Mouse (Mus musculus) liver, embryonic 14.5 days (tissue): ENCODE results near the gene Gm10135. TPM values are rescaled to one million over a fixed set of nuclear protein-coding genes. Genes with fewer than 3 reads are reported as not detected.

Experiments
- ATAC-seq: fragments of 200-750 bp; cut with Nextera tagmentation; 2 replicates; pipeline ENCODE4 v1.8.0; 2017; ENCODE audit warnings: moderate number of reproducible peaks, mild to moderate bottlenecking, moderate library complexity; ENCODE audit not compliant: insufficient read depth
- DNase-seq, 3 experiments: peaks; one replicate each; pipeline ENCODE4 v3.0.0-alpha.2; 2012 to 2013; ENCODE audit warnings: low read depth in 3 of 3, low spot score in 3 of 3
- H3K27ac ChIP-seq: fragments of 300-500 bp; sonication (generic); 2 replicates; pipeline ENCODE4 v1.5.1; 2014; ENCODE audit warnings: moderate library complexity, mild to moderate bottlenecking, control low read depth, inconsistent platforms
- H3K27me3 ChIP-seq: fragments of 300-500 bp; sonication (generic); 2 replicates; pipeline ENCODE4 v1.6.1; 2014; ENCODE audit warnings: mild to moderate bottlenecking, low read length, moderate library complexity; ENCODE audit not compliant: control insufficient read depth, insufficient read depth
- H3K36me3 ChIP-seq: fragments of 300-500 bp; sonication (generic); replicated peaks from 2 replicates; pipeline ENCODE4 v1.6.1; 2014; ENCODE audit warnings: low read depth; ENCODE audit not compliant: control insufficient read depth, insufficient read depth
- H3K4me1 ChIP-seq, 2 experiments: fragments of 200-500 bp in 1 of 2; fragments of 300-500 bp in 1 of 2; sonication (generic) in 1 of 2; replicated peaks; 2 replicates each; pipeline ENCODE4 v1.6.1; 2012 to 2014; ENCODE audit warnings: antibody characterized with exemption in 1 of 2, inconsistent platforms in 1 of 2, low read length in 1 of 2; ENCODE audit not compliant: control insufficient read depth in 2 of 2, insufficient read depth in 2 of 2
- H3K4me2 ChIP-seq: fragments of 300-500 bp; sonication (generic); 2 replicates; pipeline ENCODE4 v1.6.1; 2014; ENCODE audit warnings: low read depth, mild to moderate bottlenecking, control low read depth, moderate library complexity
- H3K4me3 ChIP-seq, 2 experiments: fragments of 200-500 bp in 1 of 2; fragments of 300-500 bp in 1 of 2; sonication (generic) in 1 of 2; 2 replicates each; pipeline ENCODE4 v1.5.1; 2012 to 2014; ENCODE audit warnings: low read depth in 2 of 2, low read length in 2 of 2, mild to moderate bottlenecking in 2 of 2, control low read depth in 1 of 2, inconsistent platforms in 1 of 2, moderate library complexity in 1 of 2; ENCODE audit not compliant: insufficient read depth in 1 of 2
- H3K9ac ChIP-seq: fragments of 300-500 bp; sonication (generic); replicated peaks from 2 replicates; pipeline ENCODE4 v1.6.1; 2014; ENCODE audit warnings: mild to moderate bottlenecking, control low read depth, moderate library complexity
- H3K9me3 ChIP-seq: fragments of 300-500 bp; sonication (generic); 2 replicates; pipeline ENCODE4 v1.6.1; 2016; ENCODE audit warnings: low read length, mixed read lengths; ENCODE audit not compliant: control insufficient read depth
- CTCF ChIP-seq: IDR thresholded peaks from 2 replicates; pipeline ENCODE4 v1.5.1; 2016; ENCODE audit warnings: antibody characterized with exemption, low read depth, control low read depth
- EP300 ChIP-seq: IDR thresholded peaks from 2 replicates; pipeline ENCODE4 v1.6.1; 2016; ENCODE audit warnings: antibody characterized with exemption, low read depth
- WGBS: fragments of 180-500 bp; shearing (Covaris S2); extraction: QIAGEN DNeasy Blood & Tissue Kit; methylation state at CpG from one replicate; pipeline ENCODE4 v1.1.7; 2014; ENCODE audit not compliant: insufficient replicate concordance; 5-methylcytosine and 5-hydroxymethylcytosine counted together
- polyA plus RNA-seq, 2 experiments: library from polyadenylated mRNA; depleted of rRNA in 1 of 2; stranded (reverse) in 1 of 2; unstranded in 1 of 2; fragments of >200 nt; fragmentation: Nextera tagmentation in 1 of 2; extraction: Ambion mirVana in 1 of 2; gene quantifications; 2 replicates each; pipeline versions ENCODE4 v1.2.1 to v1.2.3; 2012 to 2014

Gene Gm10135
- polyA plus RNA-seq, 2 experiments = not detected

- WGBS = 69% methylated on average over 7 of the region's 7 CpGs
- no peak for TF ChIP-seq EP300
- no peak for TF ChIP-seq CTCF
- no peak for DNase-seq
Measured at GRCm38 (mm10) chr5:72987786-72988185, 13.3 kb upstream of the Gm10135 start.

GRCm38 (mm10) chr5:72984091-72984490, 9.6 kb upstream of the Gm10135 start:
- ATAC-seq = no peak
- 3% methylated on average over 2 of the region's 2 CpGs for WGBS

More at GRCm38 (mm10) chr5:72987786-72988185, 13.3 kb upstream of the Gm10135 start:
- H3K27me3 ChIP-seq = no peaks in the 10 kb centered on the region
- H3K27ac ChIP-seq = no peak overlapping the region
- H3K9me3 ChIP-seq = no peaks in the 10 kb centered on the region
- no peak overlapping the region for H3K9ac ChIP-seq
- no peaks in the 10 kb centered on the region for H3K4me1 ChIP-seq
- H3K4me2 ChIP-seq = no peak overlapping the region
- no peaks in the 10 kb centered on the region for H3K36me3 ChIP-seq
- ATAC-seq = no peak
- H3K4me3 ChIP-seq = no peak overlapping the region

GRCm38 (mm10) chr5:72976539-72976938, 2.0 kb upstream of the Gm10135 start:
- H3K36me3 ChIP-seq = no peaks in the 10 kb centered on the region
- no peak overlapping the region for H3K4me3 ChIP-seq
- 66% methylated on average over 4 of the region's 4 CpGs for WGBS
- H3K9me3 ChIP-seq = no peaks in the 10 kb centered on the region
- no peak overlapping the region for H3K4me2 ChIP-seq
- no peak overlapping the region for H3K27ac ChIP-seq
- no peaks in the 10 kb centered on the region for H3K4me1 ChIP-seq
- DNase-seq (no peak), ATAC-seq (no peak)
- H3K27me3 ChIP-seq = no peaks in the 10 kb centered on the region
- TF ChIP-seq CTCF = no peak
- no peak for TF ChIP-seq EP300
- no peak overlapping the region for H3K9ac ChIP-seq

More at GRCm38 (mm10) chr5:72984091-72984490, 9.6 kb upstream of the Gm10135 start:
- no peaks in the 10 kb centered on the region for H3K36me3 ChIP-seq
- H3K4me3 ChIP-seq = no peak overlapping the region
- TF ChIP-seq EP300 = no peak
- peak; percentile 77 for TF ChIP-seq CTCF
- H3K9me3 ChIP-seq = no peaks in the 10 kb centered on the region
- no peak overlapping the region for H3K9ac ChIP-seq
- H3K27ac ChIP-seq = no peak overlapping the region
- no peaks in the 10 kb centered on the region for H3K4me1 ChIP-seq
- no peak overlapping the region for H3K4me2 ChIP-seq
- H3K27me3 ChIP-seq = no peaks in the 10 kb centered on the region
- peak; percentile 12 to 20 (median 13) for DNase-seq

GRCm38 (mm10) chr5:72975996-72976395, 1.5 kb upstream of the Gm10135 start:
- DNase-seq = no peak

GRCm38 (mm10) chr5:72972934-72973333, 1.6 kb downstream of the Gm10135 start:
- 72% methylated on average over 5 of the region's 5 CpGs for WGBS
- ATAC-seq (no peak), DNase-seq (no peak)
- Histone ChIP-seq H3K27me3 (no peaks in the 10 kb centered on the region), H3K27ac (no peak overlapping the region), H3K4me2 (no peak overlapping the region), H3K36me3 (no peaks in the 10 kb centered on the region), H3K9ac (no peak overlapping the region), H3K4me1 (no peaks in the 10 kb centered on the region), H3K4me3 (no peak overlapping the region), H3K9me3 (no peaks in the 10 kb centered on the region)
- 0 out of 2 replicates have a peak, but pooled peaks have one; percentile 11 for TF ChIP-seq CTCF
- TF ChIP-seq EP300 = no peak

More at GRCm38 (mm10) chr5:72975996-72976395, 1.5 kb upstream of the Gm10135 start:
- no peak overlapping the region for H3K4me2 ChIP-seq
- no peak overlapping the region for H3K4me3 ChIP-seq
- no peak for ATAC-seq
- TF ChIP-seq EP300 = no peak
- no peak for TF ChIP-seq CTCF
- H3K36me3 ChIP-seq = no peaks in the 10 kb centered on the region
- WGBS = 73% methylated on average over 6 of the region's 6 CpGs
- H3K9me3 ChIP-seq = no peaks in the 10 kb centered on the region
- H3K4me1 ChIP-seq = no peaks in the 10 kb centered on the region
- no peak overlapping the region for H3K27ac ChIP-seq
- no peak overlapping the region for H3K9ac ChIP-seq
- H3K27me3 ChIP-seq = no peaks in the 10 kb centered on the region
